Mouse (Mus musculus) embryonic fibroblast, embryonic 13.5 days (primary cell): ENCODE results near the gene Dnali1.

Source experiments
- CTCF ChIP-seq: IDR thresholded peaks from 2 replicates; pipeline ENCODE4 v1.5.1; 2011; ENCODE audit warnings: mild to moderate bottlenecking, control low read depth, low read length, moderate library complexity, borderline replicate concordance; ENCODE audit not compliant: insufficient read depth
- POLR2A ChIP-seq: IDR thresholded peaks from 2 replicates; pipeline ENCODE4 v1.6.1; 2011; ENCODE audit warnings: low read depth, mild to moderate bottlenecking, control low read depth, low read length, moderate library complexity

DNA sequence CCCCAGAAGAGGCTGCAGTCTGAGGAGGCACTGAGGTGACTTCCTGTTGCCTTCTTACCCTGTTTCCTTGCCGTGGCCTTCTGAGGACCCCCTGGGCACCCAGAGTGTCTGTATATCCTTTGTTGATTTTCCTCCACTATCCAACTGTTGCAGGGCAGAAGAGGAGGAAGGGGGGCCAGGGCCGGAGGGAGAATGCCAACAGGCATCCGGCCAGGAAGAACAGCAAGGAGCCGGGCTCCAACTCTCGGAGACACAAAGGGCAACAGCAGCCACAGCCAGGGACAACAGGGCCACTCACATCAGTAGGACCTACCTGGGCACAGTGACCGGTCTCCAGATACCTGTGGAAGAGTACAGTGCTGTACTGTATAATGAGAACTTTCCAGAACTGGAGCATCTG, 57.3 kb downstream of the Dnali1 start:
- TF ChIP-seq CTCF (no peak), POLR2A (no peak)
